Mouse (Mus musculus) testis, postnatal 10 days (tissue): ENCODE data around the gene Pias4.

Experiments
- DNase-seq: peaks from one replicate; pipeline ENCODE4 v3.0.0; 2021; ENCODE audit warnings: low spot score

Pias4 gene

DNA sequence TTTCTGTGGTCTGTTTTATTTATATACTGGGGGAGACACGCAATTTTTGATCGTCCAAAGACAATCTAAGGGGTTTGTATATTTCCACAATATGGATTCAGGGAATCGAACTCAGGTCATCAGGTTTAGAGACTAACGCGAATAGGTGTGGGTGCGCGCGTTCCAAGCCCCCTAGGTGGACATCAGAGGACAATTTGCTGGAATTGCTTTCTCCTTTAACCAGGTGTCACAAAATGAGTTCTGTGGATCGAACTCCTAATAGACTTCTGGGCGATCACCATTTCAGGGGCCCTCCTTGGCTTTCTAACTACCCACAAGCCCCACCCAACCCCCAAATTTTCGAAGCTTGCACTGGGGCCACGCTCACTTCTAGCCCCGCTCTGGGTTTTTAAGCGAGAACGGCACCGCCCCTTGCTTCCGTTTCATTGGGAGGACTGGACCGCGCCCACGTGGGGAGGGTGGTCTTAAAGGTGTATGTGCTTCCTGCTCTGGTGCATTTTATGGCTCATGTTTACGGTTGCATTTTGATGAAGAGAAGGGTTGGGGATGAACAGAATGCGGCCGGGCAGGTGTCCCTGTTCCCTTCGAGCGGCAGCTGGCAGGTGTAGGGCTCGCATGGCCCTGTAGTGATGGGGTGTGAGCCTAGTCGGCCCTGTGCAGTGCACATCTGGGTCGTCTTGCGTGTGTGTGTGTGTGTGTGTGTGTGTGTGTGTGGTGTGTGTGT is 960 bp upstream of the Pias4 start:
- peak; percentile 90 for DNase-seq

DNA sequence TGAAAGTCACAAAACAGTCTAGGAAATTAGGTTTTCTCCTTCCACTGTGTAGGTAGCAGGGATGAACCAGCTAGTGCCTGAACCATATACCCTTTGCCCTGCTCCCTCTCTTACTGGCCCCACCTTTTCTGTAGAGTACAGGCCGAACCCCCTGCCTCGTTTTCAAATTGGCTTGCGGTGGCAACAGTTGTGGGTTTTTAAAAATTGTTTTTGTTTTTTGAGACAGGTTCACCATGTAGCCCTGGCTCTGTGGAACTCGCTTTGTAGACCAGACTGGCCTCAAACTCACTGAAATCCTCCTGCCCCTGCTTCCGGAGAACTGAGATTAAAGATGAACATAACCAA is 336 bp upstream of the Pias4 start:
- DNase-seq: no peak

DNA sequence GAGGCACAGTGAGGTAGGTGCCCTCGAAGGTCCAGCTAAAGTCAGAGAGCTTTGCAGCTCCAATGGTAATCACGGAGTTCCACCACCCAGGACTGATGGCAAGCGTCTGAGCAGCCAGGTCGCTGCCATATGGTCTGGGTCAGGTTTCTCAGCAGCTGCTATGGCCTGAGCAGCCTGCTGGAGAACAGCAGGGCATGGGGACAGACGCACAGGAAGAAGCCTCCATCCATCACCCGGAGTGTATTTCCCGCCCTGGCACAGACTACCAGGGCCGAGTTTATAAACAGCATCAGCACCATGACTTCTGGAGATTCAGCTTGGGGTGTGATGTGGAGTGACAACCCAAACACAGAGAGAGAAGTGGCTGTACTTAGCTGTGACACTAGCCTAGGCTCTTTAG is 2.6 kb downstream of the Pias4 start:
- DNase-seq: no peak

DNA sequence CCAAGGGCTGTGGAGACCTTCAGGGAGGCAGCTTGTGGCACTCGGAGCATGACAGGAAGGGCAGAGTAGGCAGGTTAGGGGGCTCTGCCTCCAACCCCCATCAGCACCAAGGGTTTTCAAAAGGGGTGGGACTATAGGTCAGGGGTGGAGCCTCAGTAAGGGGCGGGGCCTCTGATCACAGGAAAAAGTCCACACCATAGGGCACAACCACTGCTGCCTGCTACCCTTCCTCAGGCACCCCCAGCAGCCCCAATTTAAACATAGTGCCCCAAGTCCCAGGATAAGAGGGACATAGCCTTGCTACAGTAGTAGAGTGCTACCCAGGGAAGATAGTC is 5.4 kb downstream of the Pias4 start:
- DNase-seq: no peak

DNA sequence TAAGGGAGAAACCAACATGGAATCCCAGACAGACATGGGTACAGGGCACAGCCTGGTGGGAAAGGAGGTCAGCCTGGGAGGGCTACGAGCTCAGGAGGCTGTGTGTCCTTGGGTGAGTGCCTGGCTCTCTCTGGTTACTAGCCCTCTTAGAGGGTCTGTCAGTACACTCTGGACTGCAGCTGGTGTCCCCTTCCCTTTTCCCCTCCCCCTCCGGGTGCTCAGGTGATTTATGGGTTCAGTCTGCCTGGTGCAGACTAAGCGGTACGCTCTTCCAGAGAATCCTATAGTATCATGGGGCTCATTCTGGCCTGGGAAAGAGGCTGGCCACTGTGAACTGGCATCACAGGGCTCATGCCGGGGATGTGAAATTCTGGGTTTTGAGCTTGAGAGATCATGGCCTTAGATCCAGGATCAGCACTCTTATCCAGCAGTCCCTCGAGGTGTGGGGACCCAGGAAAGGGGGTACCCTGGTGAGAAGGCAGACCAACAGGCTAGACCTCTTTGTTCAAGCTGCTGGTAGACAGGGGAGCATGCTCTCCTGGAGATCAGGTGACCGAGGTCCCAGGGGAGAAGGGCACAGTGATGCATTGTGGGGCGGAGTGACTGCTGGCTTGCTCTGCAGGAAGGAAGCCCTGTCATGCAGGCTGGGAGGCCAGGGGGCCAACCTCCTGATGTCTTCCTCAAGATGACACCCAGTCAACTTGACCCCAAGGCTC is 6.0 kb downstream of the Pias4 start:
- no peak for DNase-seq

DNA sequence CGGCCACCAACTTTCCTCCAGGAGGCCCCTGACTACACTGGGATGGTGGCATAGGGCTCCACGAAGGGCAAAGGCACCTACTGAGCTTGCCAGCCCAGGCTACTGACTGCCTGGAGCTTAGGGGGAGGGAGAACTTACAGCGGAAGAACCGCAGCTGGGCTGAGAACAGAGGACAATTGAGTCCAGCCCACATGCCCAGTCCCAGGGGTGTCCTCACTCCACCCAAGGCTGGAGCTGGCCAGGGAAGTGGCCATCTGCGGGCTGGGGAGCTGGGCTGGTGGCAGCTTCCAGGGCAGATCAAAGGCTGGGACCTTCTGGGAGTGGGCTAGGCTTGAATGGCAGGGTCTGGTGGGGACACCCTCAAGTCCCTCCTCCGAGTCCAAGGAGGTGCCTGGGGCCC is 13.0 kb downstream of the Pias4 start:
- no peak for DNase-seq

DNA sequence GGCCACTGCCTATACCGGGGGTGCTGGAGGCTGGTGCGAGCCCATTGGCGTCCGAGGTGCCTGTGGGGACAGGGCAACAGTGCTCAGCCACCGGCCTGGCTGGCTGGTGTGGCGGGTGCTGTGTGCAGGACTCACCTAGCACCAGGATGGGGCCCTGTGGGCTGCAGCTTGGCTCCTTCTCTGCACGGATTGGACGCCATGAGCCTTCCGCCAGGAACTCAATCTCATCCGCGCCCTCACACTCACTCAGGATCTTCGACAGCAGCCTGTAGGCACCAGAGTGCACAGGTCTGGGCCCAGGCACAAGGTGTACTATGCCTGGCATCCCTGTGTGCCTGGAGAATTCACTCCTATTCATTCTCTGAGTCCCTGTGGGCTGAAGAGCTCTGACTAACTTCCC is 13.4 kb downstream of the Pias4 start:
- no peak for DNase-seq

DNA sequence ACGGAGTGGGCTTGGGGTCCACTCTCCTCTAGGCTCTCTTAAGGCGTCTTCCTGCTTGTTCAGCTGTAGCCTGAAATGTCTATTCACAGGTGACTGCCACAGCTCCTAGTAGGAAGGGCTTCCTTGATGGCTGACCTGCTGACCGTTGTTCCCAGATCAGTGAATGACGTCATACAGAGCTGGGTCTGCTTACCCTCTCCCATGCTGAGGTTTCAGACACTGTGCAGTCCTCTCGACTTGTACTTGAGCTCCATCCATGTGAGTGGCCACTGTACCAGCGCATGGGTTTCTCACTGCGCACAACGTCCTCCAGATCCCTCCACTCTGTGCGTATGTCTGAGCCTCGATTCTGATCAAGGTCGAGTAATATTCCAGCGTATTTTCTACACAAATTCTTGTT is 15.1 kb downstream of the Pias4 start:
- no peak for DNase-seq

DNA sequence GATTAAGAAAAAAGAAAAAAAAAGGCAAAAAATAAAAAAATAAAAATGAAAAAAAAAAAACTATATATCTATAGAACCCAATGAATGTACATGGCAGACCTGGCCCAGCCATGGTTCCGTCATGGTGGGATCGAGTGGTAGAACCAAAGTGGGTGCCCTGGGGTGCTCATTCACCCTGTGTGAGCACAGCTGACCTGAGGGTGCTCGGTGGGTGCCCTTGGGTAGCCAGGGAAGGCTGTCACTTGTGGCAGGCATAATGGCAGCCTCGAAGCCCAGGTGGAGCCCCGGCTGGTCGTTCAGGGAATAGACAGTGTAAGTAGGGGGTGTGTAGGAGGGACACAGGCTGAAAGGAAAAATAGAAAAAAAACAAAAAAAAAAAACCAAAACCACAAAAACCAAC is 16.5 kb downstream of the Pias4 start:
- no peak for DNase-seq

DNA sequence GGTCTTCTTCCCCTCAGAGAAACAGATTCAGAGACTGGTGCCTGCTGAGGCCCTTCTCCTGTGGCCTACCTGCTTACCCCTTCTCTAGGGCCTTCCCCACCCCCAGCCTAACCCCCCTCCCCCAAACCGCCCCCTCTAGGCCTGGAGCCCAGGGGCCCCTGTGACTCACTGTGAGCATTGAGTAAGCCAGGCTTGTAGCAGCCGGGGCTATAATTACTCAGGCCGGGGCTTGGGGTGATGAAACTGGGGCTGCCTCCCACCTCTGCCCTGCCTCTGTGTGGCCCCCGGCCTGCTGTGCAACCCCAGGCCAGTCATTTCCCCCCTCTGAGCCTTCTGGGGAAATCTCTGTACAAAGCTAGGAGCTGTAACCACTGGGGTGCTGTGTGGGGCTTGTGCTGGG is 21.4 kb downstream of the Pias4 start:
- no peak for DNase-seq

DNA sequence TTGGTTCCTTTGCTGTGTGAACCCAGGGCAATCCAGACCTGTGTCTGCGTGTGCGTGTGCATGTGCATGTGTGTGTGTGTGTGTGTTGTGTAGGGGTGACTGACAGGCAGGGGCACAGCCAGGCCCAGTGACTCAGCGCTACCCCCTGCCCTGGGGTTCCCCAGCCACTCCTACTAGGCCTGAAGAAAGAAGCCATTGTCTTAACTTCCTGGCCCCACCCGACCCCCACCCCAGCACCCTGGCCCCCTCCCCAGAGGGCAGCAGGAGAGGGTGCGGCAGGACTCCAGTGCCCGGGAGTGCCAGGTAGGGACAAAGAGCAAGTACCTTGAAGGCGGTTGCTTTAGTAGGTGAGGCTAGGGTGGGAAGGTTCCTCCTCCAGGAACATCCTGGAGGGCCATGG is 21.9 kb downstream of the Pias4 start:
- no peak for DNase-seq

DNA sequence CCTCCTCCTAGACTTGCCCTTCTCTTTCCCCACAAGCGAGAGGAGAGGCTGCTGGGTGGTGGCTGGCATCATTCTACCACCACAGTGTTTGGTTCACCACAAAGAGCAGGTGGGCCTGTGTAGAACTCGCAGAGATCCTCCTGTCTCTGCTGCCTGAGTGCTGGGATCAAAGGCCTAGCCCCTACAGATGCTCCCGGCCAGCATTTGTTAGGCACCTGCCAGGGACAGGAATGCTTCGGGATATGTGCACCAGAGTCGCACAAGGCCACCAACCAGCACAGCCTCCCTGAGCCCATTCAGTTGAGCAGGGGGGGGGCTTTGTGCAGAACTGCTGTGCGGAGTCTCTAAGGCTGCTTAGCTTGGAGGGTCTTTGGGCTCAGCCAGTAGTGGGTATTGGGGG is 22.4 kb downstream of the Pias4 start:
- DNase-seq: no peak

DNA sequence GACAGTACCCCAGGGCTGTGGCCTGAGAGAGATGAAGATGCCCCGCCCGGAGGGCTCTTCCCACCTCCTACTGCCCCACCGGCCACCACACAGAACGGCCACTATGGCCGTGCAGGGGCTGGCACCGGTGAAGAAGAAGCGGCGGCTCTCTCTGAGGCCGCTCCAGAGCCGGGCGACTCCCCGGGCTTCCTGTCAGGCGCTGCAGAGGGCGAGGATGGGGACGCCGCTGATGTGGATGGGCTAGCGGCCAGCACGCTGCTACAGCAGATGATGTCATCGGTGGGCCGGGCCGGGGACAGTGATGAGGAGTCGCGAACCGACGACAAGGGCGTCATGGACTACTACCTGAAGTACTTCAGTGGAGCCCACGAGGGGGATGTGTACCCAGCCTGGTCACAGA is 23.1 kb downstream of the Pias4 start:
- no peak for DNase-seq

DNA sequence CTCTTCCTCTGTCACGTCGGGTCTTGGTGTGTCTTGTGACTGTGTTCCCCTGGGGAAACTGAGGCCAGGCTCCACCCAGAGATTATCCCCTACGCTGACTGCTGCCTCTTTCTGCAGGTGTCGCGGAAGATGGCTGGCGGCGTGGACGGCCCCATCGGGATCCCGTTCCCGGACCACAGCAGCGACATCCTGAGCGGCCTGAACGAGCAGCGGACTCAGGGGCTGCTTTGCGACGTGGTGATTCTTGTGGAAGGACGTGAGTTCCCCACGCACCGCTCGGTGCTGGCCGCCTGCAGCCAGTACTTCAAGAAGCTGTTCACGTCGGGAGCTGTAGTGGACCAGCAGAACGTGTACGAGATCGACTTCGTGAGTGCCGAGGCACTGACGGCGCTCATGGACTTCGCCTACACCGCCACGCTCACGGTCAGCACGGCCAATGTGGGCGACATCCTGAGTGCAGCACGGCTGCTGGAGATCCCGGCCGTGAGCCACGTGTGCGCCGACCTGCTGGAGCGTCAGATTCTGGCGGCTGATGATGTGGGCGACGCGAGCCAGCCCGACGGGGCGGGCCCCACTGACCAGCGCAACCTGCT is 23.8 kb downstream of the Pias4 start:
- no peak for DNase-seq

DNA sequence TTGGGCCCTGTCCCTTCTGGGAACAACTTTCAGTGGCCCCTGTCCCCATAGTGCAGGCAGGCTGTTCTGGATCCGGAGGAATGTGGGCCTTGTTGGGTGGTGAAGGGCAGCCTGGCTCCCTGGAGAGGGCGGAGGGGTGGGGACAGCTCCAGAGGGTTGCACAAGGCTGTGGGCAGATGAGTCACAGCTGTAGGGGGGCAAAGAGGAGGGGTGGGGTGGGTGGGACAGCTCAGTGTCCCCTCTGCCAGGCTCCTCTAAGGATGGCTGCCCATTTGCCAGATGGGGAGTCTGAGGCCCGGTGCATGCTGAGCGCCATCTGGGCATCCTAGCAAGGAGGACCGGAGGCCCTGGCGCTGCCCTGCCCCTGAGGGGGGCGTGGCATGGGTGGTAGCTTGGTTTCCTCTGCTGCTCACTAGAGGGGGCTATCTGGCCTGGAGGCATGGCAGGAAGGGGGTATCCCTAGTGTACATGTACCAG is 24.5 kb downstream of the Pias4 start:
- no peak for DNase-seq

DNA sequence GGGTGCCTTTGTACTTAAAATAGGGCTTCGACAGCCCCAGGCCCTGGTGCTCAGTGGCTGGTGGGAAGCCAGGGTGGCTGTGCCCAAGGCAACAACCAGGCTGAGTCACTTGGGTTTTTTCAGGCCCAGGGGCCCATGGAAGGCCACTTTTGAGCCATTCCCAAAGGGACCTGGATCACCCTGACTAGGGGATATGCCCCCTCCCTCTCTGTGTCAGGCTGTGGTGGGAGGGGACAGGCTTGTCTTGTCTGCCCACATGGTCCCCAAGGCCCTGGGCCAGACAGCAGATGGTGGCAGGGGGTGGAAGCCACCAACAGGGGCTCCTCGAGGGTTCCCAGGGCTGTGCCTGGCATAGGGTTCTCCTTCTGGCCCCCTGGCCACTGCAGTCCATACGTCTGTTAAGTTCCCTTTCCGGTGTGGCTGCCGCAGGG is 25.2 kb downstream of the Pias4 start:
- no peak for DNase-seq

DNA sequence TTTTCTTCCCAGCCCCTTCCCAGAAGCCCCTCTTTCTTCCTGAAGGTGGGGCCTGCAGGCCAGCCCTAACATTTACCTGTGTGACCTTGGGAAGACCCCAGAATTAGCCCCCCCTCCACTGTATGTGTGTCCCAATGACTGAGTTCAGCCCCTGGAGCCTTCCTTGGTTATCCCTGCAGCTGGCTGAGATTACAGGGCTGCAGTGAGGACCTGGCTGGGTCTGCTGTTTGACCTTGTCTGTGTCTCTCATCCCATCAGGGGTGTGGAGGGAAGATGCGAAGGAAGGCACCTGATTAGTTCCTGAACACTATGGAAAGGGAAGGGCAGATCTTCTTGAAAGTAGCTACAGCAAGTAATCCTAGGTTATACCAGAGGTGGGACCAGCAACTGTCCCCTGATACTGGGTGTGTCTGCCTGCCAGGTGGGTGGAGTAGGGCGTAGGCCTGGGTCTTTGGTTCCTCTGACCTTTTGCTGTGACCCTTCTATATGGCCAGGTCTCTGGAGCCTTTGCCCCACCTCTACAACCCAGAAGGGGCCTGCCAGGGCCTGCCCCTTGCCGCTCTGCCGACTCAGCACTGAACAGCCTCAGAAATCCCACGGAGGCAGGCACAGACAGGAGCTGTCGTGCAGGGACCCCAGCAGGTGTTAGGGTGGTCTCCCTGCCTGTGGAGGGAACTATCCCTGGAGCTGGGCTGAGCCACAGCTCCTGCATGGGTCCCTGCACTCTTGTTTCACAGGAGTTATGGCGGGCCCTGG is 26.1 kb downstream of the Pias4 start:
- DNase-seq: no peak

DNA sequence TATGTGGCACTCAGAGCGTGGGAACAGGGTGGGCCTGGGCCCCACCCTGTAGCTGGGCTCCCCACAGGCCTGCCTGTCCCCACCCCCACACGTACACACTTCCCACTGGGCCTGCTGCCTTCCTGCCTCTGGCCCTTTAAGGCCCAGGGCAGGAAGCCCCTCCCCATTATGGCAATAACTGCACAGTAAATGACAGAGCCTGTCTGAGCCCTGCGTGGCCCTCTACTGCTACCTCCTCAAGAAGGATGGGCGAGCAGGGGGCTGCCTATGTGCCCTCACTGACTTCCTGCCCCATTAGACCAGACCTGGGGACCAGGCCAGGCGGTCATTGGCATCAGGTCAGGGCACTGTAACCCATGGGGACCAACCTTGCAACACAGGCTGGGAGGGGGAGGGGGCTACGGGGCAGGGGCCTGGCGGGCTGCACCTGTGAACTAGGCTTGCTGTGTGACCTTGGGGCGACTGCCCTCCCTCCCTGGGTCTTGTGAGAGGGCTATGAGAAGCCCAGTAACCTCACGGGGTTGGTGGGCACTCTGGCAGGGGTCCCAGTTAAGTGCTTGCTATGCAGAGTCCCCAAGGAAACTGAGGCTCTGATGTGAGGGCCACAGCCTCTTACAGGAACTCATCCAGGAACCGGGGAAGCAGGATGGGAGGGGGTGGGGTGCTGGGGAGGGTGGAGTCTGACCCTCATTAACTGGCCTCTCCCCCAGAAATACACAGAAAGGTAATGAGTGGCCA is 26.8 kb downstream of the Pias4 start:
- no peak for DNase-seq

DNA sequence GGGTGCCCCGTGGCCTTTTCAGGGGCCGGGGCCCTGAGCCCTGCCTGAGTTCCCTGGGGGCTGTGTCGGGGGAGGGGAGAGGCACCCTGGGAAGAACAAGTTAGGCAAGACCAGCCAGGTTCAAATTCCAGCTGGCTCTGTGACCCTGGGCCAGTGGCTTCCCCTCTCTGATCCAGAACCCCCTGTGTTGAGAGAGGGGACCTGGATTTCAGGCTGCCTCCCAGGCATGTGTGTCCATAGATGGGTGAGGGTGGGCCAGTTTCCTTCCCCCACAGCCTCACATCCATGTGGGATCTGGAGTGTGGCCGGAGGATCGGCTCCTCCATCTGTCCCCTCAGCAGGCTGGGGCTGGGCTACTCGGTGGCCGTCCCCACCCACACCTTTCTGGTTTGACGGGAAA is 27.7 kb downstream of the Pias4 start:
- peak; percentile 56 for DNase-seq

DNA sequence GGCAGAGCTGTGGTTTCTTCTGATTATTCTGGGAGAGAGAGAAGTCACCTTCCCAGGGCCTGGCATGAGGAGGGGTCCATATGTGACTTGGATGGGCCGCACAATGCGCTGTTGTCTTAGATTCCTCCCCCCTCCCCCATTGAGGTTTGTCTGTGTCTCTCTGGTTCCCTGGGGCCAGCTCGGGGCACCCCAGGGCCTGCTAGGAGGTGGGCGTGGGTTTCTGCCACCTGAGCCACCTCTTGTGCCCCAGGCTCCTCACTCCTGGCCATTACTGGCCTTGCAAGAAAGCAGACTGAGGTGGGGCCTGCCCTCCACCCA is 28.2 kb downstream of the Pias4 start:
- no peak for DNase-seq

DNA sequence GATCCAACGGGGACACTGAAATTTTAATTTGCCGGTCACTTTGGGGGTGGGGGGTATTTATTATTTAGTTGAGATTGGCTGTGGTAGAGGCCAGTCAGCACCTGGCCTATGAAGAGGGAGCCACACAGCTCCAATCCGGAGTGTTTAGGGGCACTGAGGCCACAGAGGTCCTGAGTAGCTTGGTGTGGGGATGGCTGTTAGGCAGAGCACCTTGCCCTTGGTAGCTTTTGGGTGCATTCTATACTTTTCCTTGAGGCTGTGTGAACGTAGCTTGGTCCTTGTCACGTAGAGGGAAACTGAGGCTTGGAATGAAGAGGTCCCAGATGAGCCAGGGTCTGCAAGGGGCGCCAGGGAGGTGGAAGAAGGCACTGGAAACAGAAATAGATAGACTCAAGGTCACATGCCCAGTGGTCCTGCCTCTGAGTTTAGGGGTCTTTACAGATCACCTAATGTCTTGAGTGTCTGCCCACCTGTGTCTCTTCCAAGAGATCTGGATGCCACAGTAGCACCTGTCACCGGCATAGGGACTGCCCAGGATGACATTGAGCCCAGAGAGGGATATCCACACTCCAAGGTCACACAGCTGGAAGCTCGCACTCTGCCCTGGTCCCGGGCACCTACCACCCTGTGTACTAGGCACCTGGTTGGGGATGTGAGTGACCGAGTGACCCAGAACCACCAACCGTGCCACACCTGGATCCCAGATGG is 28.7 kb downstream of the Pias4 start:
- DNase-seq: no peak
